ENCODE assay signal across 16 mouse cellular contexts in genomic region chr7:45486761-45487415, GRCm38 (mm10). TPM values are rescaled to one million over a fixed set of nuclear protein-coding genes. Genes with fewer than 3 reads are reported as not detected.
DNase-seq lines count a peak whose midpoint lies in the region; ATAC-seq lines count a peak whose summit lies in the region.
"Had no signal": no experiment of that assay in that cellular context is flagged by ENCODE, and none has a peak within 500 bp of the region (broad histone marks: within the 10 kb centered on the region; RNA-seq: fewer than 3 reads in every experiment).

Gene Gm45808 (minus strand): TSS chr7:45486811.

- peak within 1 kb of the TSS; percentile 90 for H3K27ac ChIP-seq in forebrain, embryonic 10.5 days
- H3K27ac ChIP-seq in forebrain, embryonic 14.5 days (ENCODE audit: low read depth, low read length) = no peak within 1 kb of the TSS
- no peak within 1 kb of the TSS for H3K27ac ChIP-seq in midbrain, embryonic 12.5 days (replicated peaks)
- no peak within 1 kb of the TSS for H3K27ac ChIP-seq in midbrain, embryonic 13.5 days
- peak within 1 kb of the TSS; percentile 83 for H3K27ac ChIP-seq in embryonic facial prominence, embryonic 15.5 days (replicated peaks)
- 0 out of 2 replicates have a peak within 1 kb of the TSS, but pooled peaks have one; percentile 14 for H3K27ac ChIP-seq in midbrain, embryonic 16.5 days (ENCODE audit: low read length)

- DNase-seq in forebrain, embryonic 10.5 days (ENCODE audit: extremely low spot score, low spot score) = no peak
- DNase-seq in forebrain, embryonic 14.5 days (ENCODE audit: low spot score) = no peak
- no peak for DNase-seq in layer of hippocampus, adult 18-20 months (ENCODE audit: low spot score in 2 of 2)
- no peak for DNase-seq in frontal cortex, postnatal 10 days (ENCODE audit: low spot score in 2 of 2)
- DNase-seq: cerebellum, adult 11 months; heart, postnatal 10 days; lung, postnatal 14 days; right cerebral cortex, postnatal 25 days had no signal

- WGBS in forebrain, embryonic 10.5 days = 89% methylated on average over 12 of the region's 12 CpGs
- WGBS in forebrain, embryonic 14.5 days = 77% methylated on average over 12 of the region's 12 CpGs
- 84% methylated on average over 12 of the region's 12 CpGs for WGBS in midbrain, embryonic 12.5 days
- WGBS in midbrain, embryonic 13.5 days = 85% methylated on average over 12 of the region's 12 CpGs
- 72% methylated on average over 12 of the region's 12 CpGs for WGBS in embryonic facial prominence, embryonic 15.5 days
- 84% methylated on average over 12 of the region's 12 CpGs for WGBS in midbrain, embryonic 16.5 days

- peak within 1 kb of the TSS; percentile 61 for H3K4me3 ChIP-seq in forebrain, embryonic 10.5 days
- no peak within 1 kb of the TSS for H3K4me3 ChIP-seq in forebrain, embryonic 14.5 days (ENCODE audit: low read depth, low read length)
- H3K4me3 ChIP-seq in midbrain, embryonic 12.5 days = no peak within 1 kb of the TSS
- H3K4me3 ChIP-seq in midbrain, embryonic 13.5 days (replicated peaks) = no peak within 1 kb of the TSS; the same call in 1 of the 2 replicates
- no peak within 1 kb of the TSS; the same call in 1 of the 2 replicates for H3K4me3 ChIP-seq in embryonic facial prominence, embryonic 15.5 days (replicated peaks)
- H3K4me3 ChIP-seq in midbrain, embryonic 16.5 days (ENCODE audit: low read depth, low read length) = no peak within 1 kb of the TSS

- H3K36me3 ChIP-seq in forebrain, embryonic 10.5 days (replicated peaks) = peaks cover 7% of the 10 kb centered on the region; the same call in 1 of the 2 replicates
- H3K36me3 ChIP-seq in forebrain, embryonic 14.5 days (ENCODE audit: control insufficient read depth, insufficient read depth, low read length) = peaks cover under 1% of the 10 kb centered on the region; the same call in 1 of the 2 replicates
- no peaks in the 10 kb centered on the region for H3K36me3 ChIP-seq in midbrain, embryonic 12.5 days
- H3K36me3 ChIP-seq in midbrain, embryonic 13.5 days = peaks cover 1% of the 10 kb centered on the region; the same call in 1 of the 2 replicates
- H3K36me3 ChIP-seq in embryonic facial prominence, embryonic 15.5 days = no peaks in the 10 kb centered on the region
- no peaks in the 10 kb centered on the region for H3K36me3 ChIP-seq in midbrain, embryonic 16.5 days (ENCODE audit: control insufficient read depth, insufficient read depth, low read length)

- H3K4me2 ChIP-seq in forebrain, embryonic 14.5 days (ENCODE audit: low read length) = no peak within 1 kb of the TSS
- 0 out of 2 replicates have a peak within 1 kb of the TSS, but pooled peaks have one; percentile 66 for H3K4me2 ChIP-seq in midbrain, embryonic 12.5 days (replicated peaks)
- no peak within 1 kb of the TSS for H3K4me2 ChIP-seq in midbrain, embryonic 13.5 days (replicated peaks)
- H3K4me2 ChIP-seq in embryonic facial prominence, embryonic 15.5 days (replicated peaks) = peak within 1 kb of the TSS; percentile 67; the same call in 1 of the 2 replicates
- H3K4me2 ChIP-seq in midbrain, embryonic 16.5 days (ENCODE audit: low read length) = no peak within 1 kb of the TSS; the same call in 1 of the 2 replicates

- H3K9ac ChIP-seq in forebrain, embryonic 14.5 days (ENCODE audit: low read length) = no peak within 1 kb of the TSS
- no peak within 1 kb of the TSS for H3K9ac ChIP-seq in midbrain, embryonic 12.5 days (replicated peaks)
- H3K9ac ChIP-seq in midbrain, embryonic 13.5 days (replicated peaks) = no peak within 1 kb of the TSS
- H3K9ac ChIP-seq in embryonic facial prominence, embryonic 15.5 days = no peak within 1 kb of the TSS
- no peak within 1 kb of the TSS for H3K9ac ChIP-seq in midbrain, embryonic 16.5 days (ENCODE audit: low read depth, low read length)
- H3K9ac ChIP-seq: kidney, embryonic 15.5 days had no signal

- H3K27me3 ChIP-seq in forebrain, embryonic 10.5 days (ENCODE audit: poor library complexity, severe bottlenecking) = peaks cover 5% of the 10 kb centered on the region; the same call in 1 of the 2 replicates
- H3K27me3 ChIP-seq in forebrain, embryonic 14.5 days (replicated peaks; ENCODE audit: control insufficient read depth, insufficient read depth, low read length) = no peaks in the 10 kb centered on the region
- no peaks in the 10 kb centered on the region for H3K27me3 ChIP-seq in midbrain, embryonic 12.5 days
- H3K27me3 ChIP-seq in midbrain, embryonic 13.5 days = no peaks in the 10 kb centered on the region
- H3K27me3 ChIP-seq in embryonic facial prominence, embryonic 15.5 days = no peaks in the 10 kb centered on the region
- H3K27me3 ChIP-seq in midbrain, embryonic 16.5 days (ENCODE audit: control insufficient read depth, insufficient read depth, low read depth, low read length) = no peaks in the 10 kb centered on the region
- H3K27me3 ChIP-seq: kidney, embryonic 15.5 days had no signal

- H3K9me3 ChIP-seq in forebrain, embryonic 10.5 days = no peaks in the 10 kb centered on the region
- no peaks in the 10 kb centered on the region for H3K9me3 ChIP-seq in forebrain, embryonic 14.5 days (replicated peaks; ENCODE audit: control insufficient read depth, low read length)
- H3K9me3 ChIP-seq in midbrain, embryonic 12.5 days = no peaks in the 10 kb centered on the region
- no peaks in the 10 kb centered on the region for H3K9me3 ChIP-seq in midbrain, embryonic 13.5 days
- no peaks in the 10 kb centered on the region for H3K9me3 ChIP-seq in embryonic facial prominence, embryonic 15.5 days (replicated peaks)
- no peaks in the 10 kb centered on the region for H3K9me3 ChIP-seq in midbrain, embryonic 16.5 days (replicated peaks; ENCODE audit: control insufficient read depth, low read length, poor library complexity, severe bottlenecking)
- H3K9me3 ChIP-seq: kidney, embryonic 15.5 days had no signal

- H3K4me1 ChIP-seq in forebrain, embryonic 10.5 days = peaks cover 41% of the 10 kb centered on the region
- H3K4me1 ChIP-seq in forebrain, embryonic 14.5 days (ENCODE audit: control insufficient read depth, insufficient read depth, low read length) = no peaks in the 10 kb centered on the region; the same call in 1 of the 2 replicates
- H3K4me1 ChIP-seq in midbrain, embryonic 12.5 days = peaks cover 13% of the 10 kb centered on the region; the same call in 1 of the 2 replicates
- peaks cover 26% of the 10 kb centered on the region for H3K4me1 ChIP-seq in midbrain, embryonic 13.5 days (replicated peaks)
- peaks cover 20% of the 10 kb centered on the region for H3K4me1 ChIP-seq in embryonic facial prominence, embryonic 15.5 days
- peaks cover 15% of the 10 kb centered on the region for H3K4me1 ChIP-seq in midbrain, embryonic 16.5 days (ENCODE audit: control insufficient read depth, insufficient read depth, low read length)

- ATAC-seq in forebrain, embryonic 14.5 days = no peak
- ATAC-seq in midbrain, embryonic 12.5 days (ENCODE audit: low FRiP score, low read depth) = no peak
- no peak for ATAC-seq in midbrain, embryonic 13.5 days
- ATAC-seq in embryonic facial prominence, embryonic 15.5 days (ENCODE audit: insufficient number of reproducible peaks, low FRiP score, low TSS enrichment, low read depth) = no peak
- no peak for ATAC-seq in midbrain, embryonic 16.5 days

RNA-seq across cellular contexts. Expression of gene Gm45808, which starts in this region (rescaled TPM):
- polyA plus RNA-seq in forebrain, embryonic 10.5 days (2016; fragmentation: Nextera tagmentation; extraction: Ambion mirVana) = not detected in 2 replicates
- not detected in 2 replicates for polyA plus RNA-seq in forebrain, embryonic 14.5 days (2014; fragmentation: Nextera tagmentation; extraction: Ambion mirVana)
- polyA plus RNA-seq in midbrain, embryonic 12.5 days (2016; fragmentation: Nextera tagmentation; extraction: Ambion mirVana) = not detected in 2 replicates
- not detected in 2 replicates for polyA plus RNA-seq in midbrain, embryonic 13.5 days (2015; fragmentation: Nextera tagmentation; extraction: Ambion mirVana)
- polyA plus RNA-seq in embryonic facial prominence, embryonic 15.5 days (2015; fragmentation: Nextera tagmentation; extraction: Ambion mirVana) = not detected in 2 replicates
- not detected in 2 replicates for polyA plus RNA-seq in midbrain, embryonic 16.5 days (2015; fragmentation: Nextera tagmentation; extraction: Ambion mirVana)
- 1 to 10 TPM in 1 of 2 experiments, under 1 TPM in 1; 0.91 to 1.2 TPM for total RNA-seq in layer of hippocampus, adult 18-20 months (2021)
- polyA plus RNA-seq: C2C12; kidney, embryonic 15.5 days; neural tube, embryonic 14.5 days; stomach, postnatal 0 days had no signal

Comparison
In these comparisons a context has a peak if more than half of its experiments do, and no peak if none do; other contexts are left out.
1. H3K27ac ChIP-seq: peak in forebrain, embryonic 10.5 days (single experiment), embryonic facial prominence, embryonic 15.5 days (single experiment) and midbrain, embryonic 16.5 days (single experiment); none in forebrain, embryonic 14.5 days (single experiment), midbrain, embryonic 12.5 days (single experiment) and midbrain, embryonic 13.5 days (single experiment).
2. H3K4me2 ChIP-seq: peak in midbrain, embryonic 12.5 days (single experiment) and embryonic facial prominence, embryonic 15.5 days (single experiment); none in forebrain, embryonic 14.5 days (single experiment), midbrain, embryonic 13.5 days (single experiment) and midbrain, embryonic 16.5 days (single experiment).